Mouse (Mus musculus): ENCODE data around the gene Fgfr2. TPM values are rescaled to one million over a fixed set of nuclear protein-coding genes. Genes with fewer than 3 reads are reported as not detected.

Fgfr2 gene
- polyA plus RNA-seq, 1 experiment from 2014 or later: 24.1 TPM

DNA sequence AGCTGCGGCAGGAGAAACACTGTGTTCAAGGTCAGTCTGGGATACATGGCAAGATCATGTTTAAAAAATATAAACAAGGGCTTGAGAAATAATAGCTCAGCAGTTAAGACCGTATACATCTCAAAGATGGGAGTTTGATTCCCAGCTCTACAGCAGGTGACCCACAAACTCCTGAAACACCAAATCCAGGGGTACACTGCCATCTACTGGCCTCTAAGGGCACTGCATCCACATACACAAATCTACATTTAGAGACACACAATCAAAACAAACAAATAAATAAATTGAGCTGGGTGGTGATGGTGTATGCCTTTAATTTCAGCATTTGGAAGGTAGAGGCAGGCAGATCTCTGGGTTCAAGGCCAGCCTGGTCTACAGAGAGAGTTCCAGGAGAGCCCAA lies 224.9 kb downstream of the Fgfr2 start:
- Histone ChIP-seq H3K4me2 (ENCODE audit: low read length) (no peak overlapping the region), H3K4me3 (ENCODE audit: low read length) (no peak overlapping the region), H3K36me3 (ENCODE audit: control insufficient read depth, insufficient read depth, low read length) (no peaks in the 10 kb centered on the region), H3K27me3 (replicated peaks; ENCODE audit: control insufficient read depth, insufficient read depth, low read length) (no peaks in the 10 kb centered on the region), H3K9me3 (ENCODE audit: control insufficient read depth, low read length) (no peaks in the 10 kb centered on the region), H3K27ac (ENCODE audit: low read depth, low read length) (no peak overlapping the region), H3K4me1 (ENCODE audit: control insufficient read depth, insufficient read depth, low read depth, low read length) (no peaks in the 10 kb centered on the region), H3K9ac (ENCODE audit: low read depth, low read length) (no peak overlapping the region)
- 82% methylated on average over 2 of the region's 2 CpGs for WGBS
- ATAC-seq: no peak

DNA sequence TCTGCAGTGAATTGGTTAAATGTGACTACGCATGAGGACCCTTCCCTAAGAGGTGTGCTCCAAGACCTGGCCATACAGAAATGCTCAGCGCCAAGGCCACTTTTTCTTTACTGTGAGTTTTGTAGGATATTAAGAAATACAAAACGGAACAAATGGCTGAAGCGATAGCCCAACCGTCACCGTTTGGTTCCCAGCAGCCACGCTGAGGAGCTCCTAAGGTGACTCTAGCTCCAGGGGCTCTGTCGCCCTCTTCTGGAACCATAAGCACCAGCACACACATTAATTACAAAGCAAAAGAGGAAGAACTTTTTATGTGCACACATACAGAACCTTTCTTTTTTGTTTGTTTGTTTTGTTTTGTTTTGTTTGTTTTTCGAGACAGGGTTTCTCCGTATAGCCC lies 225.9 kb downstream of the Fgfr2 start:
- no peak overlapping the region for H3K9ac ChIP-seq (ENCODE audit: low read depth, low read length)
- ATAC-seq: no peak
- no peaks in the 10 kb centered on the region for H3K4me1 ChIP-seq (ENCODE audit: control insufficient read depth, insufficient read depth, low read depth, low read length)
- no peaks in the 10 kb centered on the region for H3K36me3 ChIP-seq (ENCODE audit: control insufficient read depth, insufficient read depth, low read length)
- H3K4me3 ChIP-seq (ENCODE audit: low read length): no peak overlapping the region
- no peak overlapping the region for H3K27ac ChIP-seq (ENCODE audit: low read depth, low read length)
- H3K9me3 ChIP-seq (ENCODE audit: control insufficient read depth, low read length): no peaks in the 10 kb centered on the region
- H3K27me3 ChIP-seq (replicated peaks; ENCODE audit: control insufficient read depth, insufficient read depth, low read length): no peaks in the 10 kb centered on the region
- WGBS: 87% methylated on average over 10 of the region's 10 CpGs
- no peak overlapping the region for H3K4me2 ChIP-seq (ENCODE audit: low read length)

- no peaks in the 10 kb centered on the region for H3K36me3 ChIP-seq (ENCODE audit: control insufficient read depth, insufficient read depth, low read length)
- H3K27me3 ChIP-seq (replicated peaks; ENCODE audit: control insufficient read depth, insufficient read depth, low read length): no peaks in the 10 kb centered on the region
- WGBS: 87% methylated on average over 9 of the region's 9 CpGs
- no peak overlapping the region for H3K4me3 ChIP-seq (ENCODE audit: low read length)
- H3K9ac ChIP-seq (ENCODE audit: low read depth, low read length): no peak overlapping the region
- no peak overlapping the region for H3K4me2 ChIP-seq (ENCODE audit: low read length)
- no peaks in the 10 kb centered on the region for H3K4me1 ChIP-seq (ENCODE audit: control insufficient read depth, insufficient read depth, low read depth, low read length)
- no peaks in the 10 kb centered on the region for H3K9me3 ChIP-seq (ENCODE audit: control insufficient read depth, low read length)
- H3K27ac ChIP-seq (ENCODE audit: low read depth, low read length): no peak overlapping the region
- no peak for ATAC-seq
These were observed 226.8 kb downstream of the Fgfr2 start for GRCm38 (mm10) chr7:132896206-132896815.

- Histone ChIP-seq H3K27ac (ENCODE audit: low read depth, low read length) (no peak overlapping the region), H3K9me3 (ENCODE audit: control insufficient read depth, low read length) (no peaks in the 10 kb centered on the region), H3K27me3 (replicated peaks; ENCODE audit: control insufficient read depth, insufficient read depth, low read length) (no peaks in the 10 kb centered on the region), H3K4me2 (ENCODE audit: low read length) (no peak overlapping the region), H3K36me3 (ENCODE audit: control insufficient read depth, insufficient read depth, low read length) (no peaks in the 10 kb centered on the region), H3K9ac (ENCODE audit: low read depth, low read length) (no peak overlapping the region), H3K4me3 (ENCODE audit: low read length) (no peak overlapping the region), H3K4me1 (ENCODE audit: control insufficient read depth, insufficient read depth, low read depth, low read length) (no peaks in the 10 kb centered on the region)
- WGBS: 62% methylated on average over 7 of the region's 7 CpGs
- no peak for ATAC-seq
These were observed 228.2 kb downstream of the Fgfr2 start for GRCm38 (mm10) chr7:132894841-132895555.

GRCm38 (mm10) chr7:132893336-132893735 lies 229.8 kb downstream of the Fgfr2 start:
- H3K27me3 ChIP-seq (replicated peaks; ENCODE audit: control insufficient read depth, insufficient read depth, low read length): no peaks in the 10 kb centered on the region
- no peak overlapping the region for H3K4me3 ChIP-seq (ENCODE audit: low read length)
- no peaks in the 10 kb centered on the region for H3K36me3 ChIP-seq (ENCODE audit: control insufficient read depth, insufficient read depth, low read length)
- WGBS: 96% methylated on average over 1 of the region's 1 CpGs
- H3K4me1 ChIP-seq (ENCODE audit: control insufficient read depth, insufficient read depth, low read depth, low read length): no peaks in the 10 kb centered on the region
- no peaks in the 10 kb centered on the region for H3K9me3 ChIP-seq (ENCODE audit: control insufficient read depth, low read length)
- no peak overlapping the region for H3K27ac ChIP-seq (ENCODE audit: low read depth, low read length)
- H3K9ac ChIP-seq (ENCODE audit: low read depth, low read length): no peak overlapping the region
- ATAC-seq: no peak
- no peak overlapping the region for H3K4me2 ChIP-seq (ENCODE audit: low read length)

DNA sequence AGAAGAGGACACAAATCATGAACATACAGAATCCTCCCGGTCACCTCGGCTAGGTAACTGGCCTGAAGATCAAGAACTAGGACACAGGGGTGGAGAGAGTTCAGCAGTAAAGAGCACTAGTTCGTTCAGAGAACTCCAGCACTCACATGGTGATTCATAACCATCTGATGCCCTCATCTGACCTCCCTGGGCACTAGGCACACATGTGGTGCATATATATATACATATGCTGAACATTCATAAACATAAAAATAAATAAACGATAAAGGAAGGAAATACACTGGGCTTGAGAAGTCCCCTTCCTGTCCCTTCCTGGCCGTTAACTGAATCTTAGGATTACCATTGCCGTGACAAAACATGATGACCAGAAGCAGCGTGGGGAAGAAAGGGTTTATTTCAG lies 230.3 kb downstream of the Fgfr2 start:
- ATAC-seq: no peak
- Histone ChIP-seq H3K36me3 (ENCODE audit: control insufficient read depth, insufficient read depth, low read length) (no peaks in the 10 kb centered on the region), H3K9me3 (ENCODE audit: control insufficient read depth, low read length) (no peaks in the 10 kb centered on the region), H3K27me3 (replicated peaks; ENCODE audit: control insufficient read depth, insufficient read depth, low read length) (no peaks in the 10 kb centered on the region), H3K4me3 (ENCODE audit: low read length) (no peak overlapping the region), H3K9ac (ENCODE audit: low read depth, low read length) (no peak overlapping the region), H3K27ac (ENCODE audit: low read depth, low read length) (no peak overlapping the region), H3K4me1 (ENCODE audit: control insufficient read depth, insufficient read depth, low read depth, low read length) (no peaks in the 10 kb centered on the region), H3K4me2 (ENCODE audit: low read length) (no peak overlapping the region)
- WGBS: 81% methylated on average over 7 of the region's 7 CpGs

- no peaks in the 10 kb centered on the region for H3K4me1 ChIP-seq (ENCODE audit: control insufficient read depth, insufficient read depth, low read depth, low read length)
- no peaks in the 10 kb centered on the region for H3K36me3 ChIP-seq (ENCODE audit: control insufficient read depth, insufficient read depth, low read length)
- no peak overlapping the region for H3K4me3 ChIP-seq (ENCODE audit: low read length)
- no peak overlapping the region for H3K27ac ChIP-seq (ENCODE audit: low read depth, low read length)
- H3K9me3 ChIP-seq (ENCODE audit: control insufficient read depth, low read length): no peaks in the 10 kb centered on the region
- no peaks in the 10 kb centered on the region for H3K27me3 ChIP-seq (replicated peaks; ENCODE audit: control insufficient read depth, insufficient read depth, low read length)
- no peak overlapping the region for H3K4me2 ChIP-seq (ENCODE audit: low read length)
- H3K9ac ChIP-seq (ENCODE audit: low read depth, low read length): no peak overlapping the region
- 52% methylated on average over 4 of the region's 4 CpGs for WGBS
- no peak for ATAC-seq
These were observed 230.9 kb downstream of the Fgfr2 start for GRCm38 (mm10) chr7:132892311-132892661.

- H3K9ac ChIP-seq (ENCODE audit: low read depth, low read length): no peak overlapping the region
- no peaks in the 10 kb centered on the region for H3K36me3 ChIP-seq (ENCODE audit: control insufficient read depth, insufficient read depth, low read length)
These were observed 231.4 kb downstream of the Fgfr2 start for GRCm38 (mm10) chr7:132891561-132892310.

DNA sequence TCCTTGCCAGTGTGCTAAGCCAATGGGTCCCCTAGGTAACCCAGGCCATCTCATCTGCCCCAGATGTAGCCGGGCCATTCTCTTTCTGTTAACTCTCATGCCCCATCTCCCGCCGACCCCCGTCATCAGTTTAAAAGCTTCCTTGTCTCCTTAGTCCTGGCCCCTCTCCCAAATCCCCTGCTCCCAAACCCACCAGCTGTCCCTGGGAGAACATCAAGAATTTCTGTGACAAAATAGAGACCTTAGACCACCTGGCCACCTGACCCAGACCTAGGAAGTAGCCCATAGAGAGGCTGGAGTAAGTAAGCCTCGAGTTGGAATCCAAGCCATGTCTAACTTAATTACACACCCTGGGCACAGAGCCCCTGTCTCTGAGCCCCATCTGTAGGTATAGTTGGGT lies 232.9 kb downstream of the Fgfr2 start:
- Histone ChIP-seq H3K9ac (ENCODE audit: low read depth, low read length) (no peak overlapping the region), H3K27ac (ENCODE audit: low read depth, low read length) (no peak overlapping the region), H3K4me1 (ENCODE audit: control insufficient read depth, insufficient read depth, low read depth, low read length) (no peaks in the 10 kb centered on the region), H3K36me3 (ENCODE audit: control insufficient read depth, insufficient read depth, low read length) (no peaks in the 10 kb centered on the region), H3K4me2 (ENCODE audit: low read length) (no peak overlapping the region), H3K9me3 (ENCODE audit: control insufficient read depth, low read length) (no peaks in the 10 kb centered on the region), H3K4me3 (ENCODE audit: low read length) (no peak overlapping the region), H3K27me3 (replicated peaks; ENCODE audit: control insufficient read depth, insufficient read depth, low read length) (no peaks in the 10 kb centered on the region)
- 87% methylated on average over 5 of the region's 5 CpGs for WGBS
- ATAC-seq: no peak

More at GRCm38 (mm10) chr7:132891561-132892310, 231.4 kb downstream of the Fgfr2 start:
- no peaks in the 10 kb centered on the region for H3K27me3 ChIP-seq (replicated peaks; ENCODE audit: control insufficient read depth, insufficient read depth, low read length)
- H3K4me2 ChIP-seq (ENCODE audit: low read length): no peak overlapping the region
- no peaks in the 10 kb centered on the region for H3K4me1 ChIP-seq (ENCODE audit: control insufficient read depth, insufficient read depth, low read depth, low read length)
- H3K4me3 ChIP-seq (ENCODE audit: low read length): no peak overlapping the region
- H3K27ac ChIP-seq (ENCODE audit: low read depth, low read length): no peak overlapping the region
- 85% methylated on average over 5 of the region's 5 CpGs for WGBS
- ATAC-seq: no peak
- H3K9me3 ChIP-seq (ENCODE audit: control insufficient read depth, low read length): no peaks in the 10 kb centered on the region
